Mouse (Mus musculus) liver, adult 2 months (tissue): ENCODE measurements around the gene Ctnnbl1. TPM values are rescaled to one million over a fixed set of nuclear protein-coding genes. Genes with fewer than 3 reads are reported as not detected.
A peak's percentile ranks its signal among the peaks of the same experiment; 100 is the strongest.

Source experiments
- DNase-seq: peaks from one replicate; pipeline ENCODE4 v3.0.0-alpha.2; 2011; ENCODE audit warnings: low read depth, low spot score; ENCODE audit errors: extremely low read depth
- H3K27ac ChIP-seq: fragments of 200-500 bp; replicated peaks from 2 replicates; pipeline ENCODE4 v1.5.1; 2012; ENCODE audit warnings: low read depth, mild to moderate bottlenecking, control low read depth, inconsistent platforms, low read length; ENCODE audit not compliant: insufficient read depth
- H3K27me3 ChIP-seq: fragments of 200-500 bp; 2 replicates; pipeline ENCODE4 v1.6.1; 2012; ENCODE audit warnings: mild to moderate bottlenecking, moderate library complexity, low read length, inconsistent platforms; ENCODE audit not compliant: control insufficient read depth, insufficient read depth
- H3K36me3 ChIP-seq: fragments of 200-500 bp; 2 replicates; pipeline ENCODE4 v1.6.1; 2012; ENCODE audit warnings: low read length, inconsistent platforms; ENCODE audit not compliant: control insufficient read depth, insufficient read depth
- H3K4me1 ChIP-seq: fragments of 200-500 bp; 2 replicates; pipeline ENCODE4 v1.6.1; 2011; ENCODE audit warnings: low read length; ENCODE audit not compliant: control insufficient read depth, insufficient read depth
- H3K4me3 ChIP-seq: fragments of 200-500 bp; 2 replicates; pipeline ENCODE4 v1.5.1; 2011; ENCODE audit warnings: low read depth, mild to moderate bottlenecking, control low read depth, low read length, moderate library complexity; ENCODE audit not compliant: insufficient read depth
- H3K79me2 ChIP-seq: fragments of 200-500 bp; 2 replicates; pipeline ENCODE4 v1.6.1; 2012; ENCODE audit warnings: inconsistent platforms, mild to moderate bottlenecking, low read length, moderate library complexity; ENCODE audit not compliant: control insufficient read depth, insufficient read depth
- H3K9ac ChIP-seq: fragments of 200-500 bp; 2 replicates; pipeline ENCODE4 v1.6.1; 2012; ENCODE audit warnings: low read depth, mild to moderate bottlenecking, control low read depth, inconsistent platforms, low read length
- CTCF ChIP-seq: fragments of 200-500 bp; IDR thresholded peaks from 2 replicates; pipeline ENCODE4 v1.5.1; 2011; ENCODE audit warnings: low read depth, low read length, control low read depth
- POLR2A ChIP-seq: fragments of 200-500 bp; IDR thresholded peaks from 2 replicates; pipeline ENCODE4 v1.6.1; 2011; ENCODE audit warnings: low read length, control low read depth; ENCODE audit not compliant: insufficient read depth; ENCODE audit errors: extremely low read depth
- WGBS: fragments of 180-500 bp; shearing (Covaris S2); methylation state at CpG from one replicate; pipeline ENCODE4 v1.1.7; 2018; 5-methylcytosine and 5-hydroxymethylcytosine counted together
- polyA plus RNA-seq: library from polyadenylated mRNA; depleted of rRNA; stranded (reverse); fragments of >200 nt; gene quantifications from 2 replicates; pipeline ENCODE4 v1.2.3, GENCODE M21; 2012
- total RNA-seq: library from RNA; depleted of rRNA; stranded (reverse); fragments of >200 nt; gene quantifications from 2 replicates; pipeline ENCODE4 v1.2.3, GENCODE M21; 2014

The Ctnnbl1 gene
- total and polyA plus RNA-seq, 2 experiments = 10.1 to 14.4 TPM

GRCm38 (mm10) chr2:157830620-157831354, 93.6 kb downstream of the Ctnnbl1 start:
- 26% methylated on average over 10 of the region's 10 CpGs for WGBS
- no peak for TF ChIP-seq CTCF
- no peak for TF ChIP-seq POLR2A
- Histone ChIP-seq H3K4me1 (peaks cover 12% of the 10 kb centered on the region), H3K4me3 (no peak overlapping the region), H3K27ac (peak overlapping the region; percentile 59), H3K36me3 (no peaks in the 10 kb centered on the region), H3K9ac (no peak overlapping the region), H3K27me3 (no peaks in the 10 kb centered on the region), H3K79me2 (no peaks in the 10 kb centered on the region; the same call in 1 of the 2 replicates)
- peak; percentile 98 for DNase-seq

DNA sequence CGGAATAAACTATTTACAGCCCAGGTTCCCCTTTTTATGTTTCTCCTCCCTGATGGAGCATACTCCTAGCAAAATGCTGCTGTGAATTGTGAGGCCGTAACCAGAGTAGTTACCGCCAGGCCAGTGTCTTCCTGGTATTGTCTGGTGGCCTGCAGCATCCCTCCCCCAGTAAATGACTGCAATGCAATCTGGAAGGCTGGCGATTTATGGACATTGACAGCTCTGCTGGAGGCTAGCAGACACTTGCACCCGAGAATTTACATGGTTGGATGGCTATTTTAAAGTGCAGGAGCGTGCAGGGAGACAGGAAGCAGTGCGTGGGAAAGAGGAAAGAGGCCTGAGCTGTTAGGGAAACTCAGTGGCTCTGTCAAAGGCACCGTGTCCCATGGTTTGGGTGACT, 99.8 kb downstream of the Ctnnbl1 start:
- no peak for TF ChIP-seq CTCF
- TF ChIP-seq POLR2A = no peak
- H3K27me3 ChIP-seq = no peaks in the 10 kb centered on the region
- no peaks in the 10 kb centered on the region; the same call in 1 of the 2 replicates for H3K79me2 ChIP-seq
- DNase-seq = no peak
- 0 out of 2 replicates have a peak, but pooled peaks cover 1% of the 10 kb centered on the region for H3K4me1 ChIP-seq
- 85% methylated on average over 8 of the region's 8 CpGs for WGBS
- H3K9ac ChIP-seq = no peak overlapping the region
- no peak overlapping the region for H3K27ac ChIP-seq
- no peak overlapping the region for H3K4me3 ChIP-seq
- 0 out of 2 replicates have a peak, but pooled peaks cover 4% of the 10 kb centered on the region for H3K36me3 ChIP-seq

- Histone ChIP-seq H3K79me2 (no peaks in the 10 kb centered on the region), H3K4me1 (0 out of 2 replicates have a peak, but pooled peaks cover 1% of the 10 kb centered on the region), H3K4me3 (no peak overlapping the region), H3K27ac (no peak overlapping the region), H3K27me3 (no peaks in the 10 kb centered on the region), H3K9ac (no peak overlapping the region), H3K36me3 (0 out of 2 replicates have a peak, but pooled peaks cover 4% of the 10 kb centered on the region)
- no peak for TF ChIP-seq CTCF
- TF ChIP-seq POLR2A = no peak
- DNase-seq = peak; percentile 58
- WGBS = 89% methylated on average over 13 of the region's 13 CpGs
Measured at GRCm38 (mm10) chr2:157838206-157838923, 101.2 kb downstream of the Ctnnbl1 start.

DNA sequence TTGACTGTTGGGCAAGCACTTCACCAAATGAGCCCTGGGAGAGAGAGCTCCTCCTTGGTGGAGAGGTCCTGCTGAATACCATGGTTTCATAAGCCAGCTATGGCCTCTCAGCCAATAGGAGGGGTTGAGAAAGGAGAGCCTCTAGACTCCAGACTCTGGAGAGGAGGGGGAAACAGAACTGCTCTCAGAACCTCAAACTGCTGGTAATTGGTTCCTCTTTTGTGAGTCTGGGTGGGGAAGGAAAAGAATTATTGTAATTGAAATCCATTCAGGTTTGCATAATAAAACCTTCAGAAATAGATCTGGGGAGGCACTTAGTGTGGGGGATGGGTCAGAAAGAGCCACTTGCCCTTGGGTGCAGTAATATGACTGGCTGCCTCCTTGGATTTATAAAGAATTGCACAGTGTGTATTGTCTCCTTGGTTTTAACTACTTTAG, 103.5 kb downstream of the Ctnnbl1 start:
- DNase-seq = peak; percentile 22
- Histone ChIP-seq H3K4me3 (no peak overlapping the region), H3K79me2 (no peaks in the 10 kb centered on the region), H3K27ac (no peak overlapping the region), H3K36me3 (0 out of 2 replicates have a peak, but pooled peaks cover 4% of the 10 kb centered on the region), H3K27me3 (no peaks in the 10 kb centered on the region), H3K9ac (no peak overlapping the region), H3K4me1 (0 out of 2 replicates have a peak, but pooled peaks cover 1% of the 10 kb centered on the region)
- TF ChIP-seq POLR2A = no peak
- no peak for TF ChIP-seq CTCF

DNA sequence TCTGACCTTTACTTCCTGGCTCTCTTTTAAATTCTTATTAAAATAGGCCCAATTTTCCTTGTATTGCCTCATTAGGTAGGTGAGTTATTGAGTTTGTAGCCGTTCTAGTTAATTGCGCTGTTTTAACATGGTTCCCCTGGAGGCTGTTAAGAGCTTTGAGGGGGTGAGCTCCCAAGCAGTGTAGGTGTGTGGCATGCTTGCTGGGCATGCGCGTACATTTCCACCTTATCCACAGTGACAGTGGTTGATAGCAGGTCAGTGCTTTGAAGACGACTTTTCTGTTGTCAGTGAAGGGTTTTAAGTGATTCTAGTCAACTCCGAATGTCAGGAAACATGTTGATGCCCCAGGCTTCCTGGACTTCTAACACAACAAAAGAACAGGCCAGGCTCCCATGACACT, 103.9 kb downstream of the Ctnnbl1 start:
- H3K27me3 ChIP-seq = no peaks in the 10 kb centered on the region
- WGBS = 79% methylated on average over 6 of the region's 6 CpGs
- DNase-seq = no peak
- 0 out of 2 replicates have a peak, but pooled peaks cover 4% of the 10 kb centered on the region for H3K36me3 ChIP-seq
- no peak overlapping the region for H3K9ac ChIP-seq
- H3K4me1 ChIP-seq = 0 out of 2 replicates have a peak, but pooled peaks cover 1% of the 10 kb centered on the region
- no peak overlapping the region for H3K4me3 ChIP-seq
- no peaks in the 10 kb centered on the region for H3K79me2 ChIP-seq
- H3K27ac ChIP-seq = no peak overlapping the region
- TF ChIP-seq CTCF (no peak), POLR2A (no peak)

GRCm38 (mm10) chr2:157844746-157845145, 107.5 kb downstream of the Ctnnbl1 start:
- H3K4me1 ChIP-seq = no peaks in the 10 kb centered on the region
- H3K36me3 ChIP-seq = no peaks in the 10 kb centered on the region
- H3K27me3 ChIP-seq = no peaks in the 10 kb centered on the region
- no peak overlapping the region for H3K4me3 ChIP-seq
- H3K9ac ChIP-seq = no peak overlapping the region
- no peak for TF ChIP-seq CTCF
- no peak for TF ChIP-seq POLR2A
- H3K79me2 ChIP-seq = no peaks in the 10 kb centered on the region
- no peak for DNase-seq
- 94% methylated on average over 2 of the region's 2 CpGs for WGBS
- no peak overlapping the region for H3K27ac ChIP-seq
